Mouse (Mus musculus): Measurements from ENCODE around the gene Tas2r118. TPM values are rescaled to one million over a fixed set of nuclear protein-coding genes. Genes with fewer than 3 reads are reported as not detected.

Tas2r118 gene
- not detected in 2 replicates for total RNA-seq (2023)

GRCm38 (mm10) chr6:23969960-23970359 lies at the start of gene Tas2r118:
Tas2r118 (minus strand) TSS chr6:23970060.

Other genes with a start within 250 kb of the Tas2r118 start
- gene Cadps2, start 130.6 kb downstream of the Tas2r118 start, total RNA-seq (2023) = 0.14 TPM in 1 of 2 replicates, not detected in the other
- 0.29 and 0.47 TPM in 2 replicates for gene Slc13a1, start 198.0 kb upstream of the Tas2r118 start, total RNA-seq (2023)

Data from neutrophil, adult 65 days (primary cell).